Mouse (Mus musculus): ENCODE measurements around the gene Fbln2.

Fbln2 gene

GRCm38 (mm10) chr6:91226058-91226457 is 13.8 kb downstream of the Fbln2 start:
- in situ Hi-C loops (cut with MboI, MseI) = no loop called here

GRCm38 (mm10) chr6:91228980-91229379 is 16.7 kb downstream of the Fbln2 start:
- in situ Hi-C loops (cut with MboI, MseI) = no loop called here

GRCm38 (mm10) chr6:91231000-91231399 is 18.7 kb downstream of the Fbln2 start:
- in situ Hi-C loops (cut with MboI, MseI) = no loop called here

GRCm38 (mm10) chr6:91231523-91231922 is 19.3 kb downstream of the Fbln2 start:
- in situ Hi-C loops (cut with MboI, MseI) = no loop called here

- in situ Hi-C loops (cut with MboI, MseI) = no loop called here
Observed at GRCm38 (mm10) chr6:91233011-91233410, 20.8 kb downstream of the Fbln2 start.

GRCm38 (mm10) chr6:91233424-91234015 is 21.3 kb downstream of the Fbln2 start:
- in situ Hi-C loops (cut with MboI, MseI) = no loop called here

GRCm38 (mm10) chr6:91236006-91236405 is 23.8 kb downstream of the Fbln2 start:
- in situ Hi-C loops (cut with MboI, MseI) = no loop called here

- in situ Hi-C loops (cut with MboI, MseI) = no loop called here
Observed at GRCm38 (mm10) chr6:91236429-91236828, 24.2 kb downstream of the Fbln2 start.

GRCm38 (mm10) chr6:91237273-91237672 is 25.0 kb downstream of the Fbln2 start:
- in situ Hi-C loops (cut with MboI, MseI) = no loop called here

- in situ Hi-C loops (cut with MboI, MseI) = no loop called here
Observed at GRCm38 (mm10) chr6:91240537-91240936, 28.3 kb downstream of the Fbln2 start.

GRCm38 (mm10) chr6:91240964-91241363 is 28.7 kb downstream of the Fbln2 start:
- in situ Hi-C loops (cut with MboI, MseI) = no loop called here

GRCm38 (mm10) chr6:91243395-91243794 is 31.1 kb downstream of the Fbln2 start:
- in situ Hi-C loops (cut with MboI, MseI) = no loop called here

GRCm38 (mm10) chr6:91244331-91244730 is 32.1 kb downstream of the Fbln2 start:
- in situ Hi-C loops (cut with MboI, MseI) = no loop called here

- in situ Hi-C loops (cut with MboI, MseI) = no loop called here
Observed at GRCm38 (mm10) chr6:91245331-91245730, 33.1 kb downstream of the Fbln2 start.

GRCm38 (mm10) chr6:91247343-91247742 is 35.1 kb downstream of the Fbln2 start:
- in situ Hi-C loops (cut with MboI, MseI) = no loop called here

GRCm38 (mm10) chr6:91248627-91249026 is 36.4 kb downstream of the Fbln2 start:
- in situ Hi-C loops (cut with MboI, MseI) = no loop called here

- in situ Hi-C loops (cut with MboI, MseI) = loop anchor here in 1 of 2 experiments (5.0 kb wide), 1 partner anchor 767 kb away; no protein-coding TSS in a partner anchor
Observed at GRCm38 (mm10) chr6:91249797-91250196, 37.5 kb downstream of the Fbln2 start.

- in situ Hi-C loops (cut with MboI, MseI) = no loop called here
Observed at GRCm38 (mm10) chr6:91259440-91260120, 47.3 kb downstream of the Fbln2 start.

GRCm38 (mm10) chr6:91260347-91260986 is 48.2 kb downstream of the Fbln2 start:
- in situ Hi-C loops (cut with MboI, MseI) = no loop called here

GRCm38 (mm10) chr6:91260987-91261367 is 48.7 kb downstream of the Fbln2 start:
- in situ Hi-C loops (cut with MboI, MseI) = no loop called here

- in situ Hi-C loops (cut with MboI, MseI) = no loop called here
Observed at GRCm38 (mm10) chr6:91265616-91266015, 53.4 kb downstream of the Fbln2 start.

- in situ Hi-C loops (cut with MboI, MseI) = no loop called here
Observed at GRCm38 (mm10) chr6:91266647-91267046, 54.4 kb downstream of the Fbln2 start.

GRCm38 (mm10) chr6:91268318-91268717 is 56.1 kb downstream of the Fbln2 start:
- in situ Hi-C loops (cut with MboI, MseI) = no loop called here

All from T-helper 17 cell (primary cell).